Mouse (Mus musculus): Measurements from ENCODE around the gene Hrasls5. TPM values are rescaled to one million over a fixed set of nuclear protein-coding genes. Genes with fewer than 3 reads are reported as not detected.

The Hrasls5 gene
- polyA plus RNA-seq, 1 experiment = not detected

GRCm38 (mm10) chr19:7617696-7618095 lies 5.4 kb downstream of the Hrasls5 start:
- peak; percentile 12 for TF ChIP-seq CTCF (IDR thresholded peaks at IDR 0.05; ENCODE audit: control insufficient read depth, insufficient read depth, insufficient read length)
- TF ChIP-seq MYOG (IDR thresholded peaks at IDR 0.05; ENCODE audit: control insufficient read depth, extremely low read depth, insufficient read length) = no peak
- TF ChIP-seq MYOD1 (IDR thresholded peaks at IDR 0.05; ENCODE audit: control insufficient read depth, insufficient read length, low read depth) = no peak
- Histone ChIP-seq H3K79me3 (ENCODE audit: low read depth) (no peaks in the 10 kb centered on the region), H3K79me2 (ENCODE audit: control insufficient read depth, insufficient read depth) (no peaks in the 10 kb centered on the region), H3K4me3 (ENCODE audit: insufficient read depth, poor library complexity, severe bottlenecking) (no peak overlapping the region), H3K27me3 (ENCODE audit: control insufficient read depth, insufficient read depth, insufficient read length) (peaks cover 18% of the 10 kb centered on the region), H3ac (ENCODE audit: control insufficient read depth, insufficient read length, low read depth) (no peak overlapping the region), H3K36me3 (ENCODE audit: control insufficient read depth, insufficient read depth) (no peaks in the 10 kb centered on the region)

DNA sequence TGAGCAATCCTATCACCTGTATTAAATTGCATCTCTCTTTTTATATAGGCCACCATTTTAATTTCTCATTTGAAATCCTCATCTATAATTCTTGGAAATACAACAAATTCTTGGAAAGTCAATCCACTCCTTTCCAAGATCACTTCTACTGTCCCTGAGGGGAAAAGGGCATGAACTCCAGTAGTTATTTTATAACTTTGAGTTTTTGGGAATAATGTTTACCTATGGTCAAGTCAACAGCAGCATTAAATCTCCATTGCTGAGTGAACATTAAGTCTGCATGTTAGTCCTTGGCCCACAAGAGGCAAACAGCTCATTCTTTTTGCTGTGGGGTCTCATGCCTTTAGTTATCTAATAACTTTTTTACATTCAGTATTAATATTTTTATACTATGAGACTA lies 20.7 kb downstream of the Hrasls5 start:
- H3K36me3 ChIP-seq (ENCODE audit: control insufficient read depth, insufficient read depth) = no peaks in the 10 kb centered on the region
- no peak overlapping the region for H3K4me3 ChIP-seq (ENCODE audit: insufficient read depth, poor library complexity, severe bottlenecking)
- no peaks in the 10 kb centered on the region for H3K79me2 ChIP-seq (ENCODE audit: control insufficient read depth, insufficient read depth)
- no peaks in the 10 kb centered on the region for H3K79me3 ChIP-seq (ENCODE audit: low read depth)
- H3K27me3 ChIP-seq (ENCODE audit: control insufficient read depth, insufficient read depth, insufficient read length) = no peaks in the 10 kb centered on the region
- no peak overlapping the region for H3ac ChIP-seq (ENCODE audit: control insufficient read depth, insufficient read length, low read depth)
- no peak for TF ChIP-seq MAX (IDR thresholded peaks at IDR 0.05)
- TF ChIP-seq CTCF (IDR thresholded peaks at IDR 0.05; ENCODE audit: control insufficient read depth, insufficient read depth, insufficient read length) = no peak
- no peak for TF ChIP-seq CEBPB (IDR thresholded peaks at IDR 0.05; ENCODE audit: low read depth)
- TF ChIP-seq MYOD1 (IDR thresholded peaks at IDR 0.05; ENCODE audit: control insufficient read depth, insufficient read length, low read depth) = no peak
- no peak for TF ChIP-seq USF1 (IDR thresholded peaks at IDR 0.05; ENCODE audit: low read depth)
- no peak for TF ChIP-seq MYOG (IDR thresholded peaks at IDR 0.05; ENCODE audit: control insufficient read depth, extremely low read depth, insufficient read length)
- no peak for TF ChIP-seq FOSL1 (IDR thresholded peaks at IDR 0.05; ENCODE audit: insufficient read depth, low read length, poor library complexity, severe bottlenecking)

GRCm38 (mm10) chr19:7633786-7634185 lies 21.4 kb downstream of the Hrasls5 start:
- no peak overlapping the region for H3ac ChIP-seq (ENCODE audit: control insufficient read depth, insufficient read length, low read depth)
- H3K79me2 ChIP-seq (ENCODE audit: control insufficient read depth, insufficient read depth) = no peaks in the 10 kb centered on the region
- H3K4me3 ChIP-seq (ENCODE audit: insufficient read depth, poor library complexity, severe bottlenecking) = no peak overlapping the region
- no peaks in the 10 kb centered on the region for H3K36me3 ChIP-seq (ENCODE audit: control insufficient read depth, insufficient read depth)
- H3K27me3 ChIP-seq (ENCODE audit: control insufficient read depth, insufficient read depth, insufficient read length) = peaks cover 2% of the 10 kb centered on the region
- H3K79me3 ChIP-seq (ENCODE audit: low read depth) = no peaks in the 10 kb centered on the region
- TF ChIP-seq MYOD1 (IDR thresholded peaks at IDR 0.05; ENCODE audit: control insufficient read depth, insufficient read length, low read depth) (no peak), CEBPB (IDR thresholded peaks at IDR 0.05; ENCODE audit: low read depth) (no peak), CTCF (IDR thresholded peaks at IDR 0.05; ENCODE audit: control insufficient read depth, insufficient read depth, insufficient read length) (no peak), MAX (IDR thresholded peaks at IDR 0.05) (no peak), MYOG (IDR thresholded peaks at IDR 0.05; ENCODE audit: control insufficient read depth, extremely low read depth, insufficient read length) (no peak), FOSL1 (IDR thresholded peaks at IDR 0.05; ENCODE audit: insufficient read depth, low read length, poor library complexity, severe bottlenecking) (no peak), USF1 (IDR thresholded peaks at IDR 0.05; ENCODE audit: low read depth) (no peak)

GRCm38 (mm10) chr19:7648913-7649666 lies 36.7 kb downstream of the Hrasls5 start:
- Histone ChIP-seq H3K27me3 (ENCODE audit: control insufficient read depth, insufficient read depth, insufficient read length) (peaks cover 6% of the 10 kb centered on the region), H3K79me2 (ENCODE audit: control insufficient read depth, insufficient read depth) (no peaks in the 10 kb centered on the region), H3K4me3 (ENCODE audit: insufficient read depth, poor library complexity, severe bottlenecking) (no peak overlapping the region), H3ac (ENCODE audit: control insufficient read depth, insufficient read length, low read depth) (no peak overlapping the region), H3K79me3 (ENCODE audit: low read depth) (no peaks in the 10 kb centered on the region), H3K36me3 (ENCODE audit: control insufficient read depth, insufficient read depth) (no peaks in the 10 kb centered on the region)
- TF ChIP-seq CEBPB (IDR thresholded peaks at IDR 0.05; ENCODE audit: low read depth) (no peak), USF1 (IDR thresholded peaks at IDR 0.05; ENCODE audit: low read depth) (no peak), CTCF (IDR thresholded peaks at IDR 0.05; ENCODE audit: control insufficient read depth, insufficient read depth, insufficient read length) (no peak), FOSL1 (IDR thresholded peaks at IDR 0.05; ENCODE audit: insufficient read depth, low read length, poor library complexity, severe bottlenecking) (no peak), MYOG (IDR thresholded peaks at IDR 0.05; ENCODE audit: control insufficient read depth, extremely low read depth, insufficient read length) (no peak), MYOD1 (IDR thresholded peaks at IDR 0.05; ENCODE audit: control insufficient read depth, insufficient read length, low read depth) (no peak)

GRCm38 (mm10) chr19:7672033-7672432 lies 59.7 kb downstream of the Hrasls5 start:
- Histone ChIP-seq H3K79me2 (ENCODE audit: control insufficient read depth, insufficient read depth) (no peaks in the 10 kb centered on the region), H3K4me3 (ENCODE audit: insufficient read depth, poor library complexity, severe bottlenecking) (no peak overlapping the region), H3ac (ENCODE audit: control insufficient read depth, insufficient read length, low read depth) (no peak overlapping the region), H3K27me3 (ENCODE audit: control insufficient read depth, insufficient read depth, insufficient read length) (no peaks in the 10 kb centered on the region), H3K79me3 (ENCODE audit: low read depth) (no peaks in the 10 kb centered on the region), H3K36me3 (ENCODE audit: control insufficient read depth, insufficient read depth) (no peaks in the 10 kb centered on the region)
- TF ChIP-seq FOSL1 (IDR thresholded peaks at IDR 0.05; ENCODE audit: insufficient read depth, low read length, poor library complexity, severe bottlenecking) (no peak), MYOD1 (IDR thresholded peaks at IDR 0.05; ENCODE audit: control insufficient read depth, insufficient read length, low read depth) (no peak)

- no peaks in the 10 kb centered on the region for H3K27me3 ChIP-seq (ENCODE audit: control insufficient read depth, insufficient read depth, insufficient read length)
- no peaks in the 10 kb centered on the region for H3K36me3 ChIP-seq (ENCODE audit: control insufficient read depth, insufficient read depth)
- no peak overlapping the region for H3K4me3 ChIP-seq (ENCODE audit: insufficient read depth, poor library complexity, severe bottlenecking)
- H3ac ChIP-seq (ENCODE audit: control insufficient read depth, insufficient read length, low read depth) = no peak overlapping the region
- no peaks in the 10 kb centered on the region for H3K79me3 ChIP-seq (ENCODE audit: low read depth)
- TF ChIP-seq USF1 (IDR thresholded peaks at IDR 0.05; ENCODE audit: low read depth) (no peak), CEBPB (IDR thresholded peaks at IDR 0.05; ENCODE audit: low read depth) (no peak), FOSL1 (IDR thresholded peaks at IDR 0.05; ENCODE audit: insufficient read depth, low read length, poor library complexity, severe bottlenecking) (no peak), MAX (IDR thresholded peaks at IDR 0.05) (no peak), MYOG (IDR thresholded peaks at IDR 0.05; ENCODE audit: control insufficient read depth, extremely low read depth, insufficient read length) (no peak), CTCF (IDR thresholded peaks at IDR 0.05; ENCODE audit: control insufficient read depth, insufficient read depth, insufficient read length) (no peak), MYOD1 (IDR thresholded peaks at IDR 0.05; ENCODE audit: control insufficient read depth, insufficient read length, low read depth) (no peak)
- H3K79me2 ChIP-seq (ENCODE audit: control insufficient read depth, insufficient read depth) = no peaks in the 10 kb centered on the region
These were observed 75.6 kb downstream of the Hrasls5 start for GRCm38 (mm10) chr19:7687988-7688387.

Data from C2C12 (cell line).